11 mouse cellular contexts compared by ENCODE assay signal in the genomic region with DNA sequence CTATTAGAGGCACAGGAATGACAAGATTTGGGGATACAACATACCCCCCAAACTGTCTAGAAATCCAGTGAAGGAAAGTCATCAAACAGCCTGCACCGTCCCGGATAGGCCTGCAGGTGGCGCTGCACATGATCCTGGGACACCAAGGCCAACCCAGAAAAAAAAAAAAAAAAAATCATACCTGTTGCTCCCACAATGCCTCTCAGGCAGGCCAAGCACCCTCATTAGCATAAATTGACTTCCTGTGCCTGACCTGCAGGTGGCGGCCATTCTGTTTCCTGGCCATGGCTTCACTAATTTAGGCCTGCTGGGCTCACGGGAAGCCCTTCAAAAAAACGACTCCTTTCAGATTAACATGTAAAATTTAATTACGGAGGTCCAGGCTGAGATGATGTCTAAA.
A peak's percentile ranks its signal among the peaks of the same experiment; 100 is the strongest.
DNase-seq lines count a peak whose midpoint lies in the region; ATAC-seq and TF ChIP-seq lines count a peak whose summit lies in the region.
"Had no signal": no experiment of that assay in that cellular context is flagged by ENCODE, and none has a peak within 500 bp of the region (broad histone marks: within the 10 kb centered on the region; RNA-seq: fewer than 3 reads in every experiment).

No protein-coding gene starts in this region.

- H3K9me3 ChIP-seq in intestine, postnatal 0 days (ENCODE audit: control insufficient read depth), result no peaks in the 10 kb centered on the region
- no peaks in the 10 kb centered on the region for H3K9me3 ChIP-seq in intestine, embryonic 15.5 days
- H3K9me3 ChIP-seq in embryonic facial prominence, embryonic 11.5 days (replicated peaks; ENCODE audit: control insufficient read depth, low read length), result no peaks in the 10 kb centered on the region
- H3K9me3 ChIP-seq: liver, embryonic 15.5 days had no signal

- no peak overlapping the region for H3K4me3 ChIP-seq in intestine, postnatal 0 days (ENCODE audit: low read depth, low read length)
- H3K4me3 ChIP-seq in intestine, embryonic 15.5 days (replicated peaks), result no peak overlapping the region
- H3K4me3 ChIP-seq in embryonic facial prominence, embryonic 11.5 days (ENCODE audit: low read depth, low read length), result no peak overlapping the region
- H3K4me3 ChIP-seq: liver, embryonic 15.5 days had no signal

- H3K4me1 ChIP-seq in intestine, postnatal 0 days (replicated peaks; ENCODE audit: control insufficient read depth, insufficient read depth, low read length), result no peaks in the 10 kb centered on the region
- H3K4me1 ChIP-seq in intestine, embryonic 15.5 days (replicated peaks), result 0 out of 2 replicates have a peak, but pooled peaks cover 3% of the 10 kb centered on the region
- H3K4me1 ChIP-seq in embryonic facial prominence, embryonic 11.5 days (ENCODE audit: control insufficient read depth, insufficient read depth, low read length), result no peaks in the 10 kb centered on the region

- TF ChIP-seq CTCF in intestine, postnatal 0 days (IDR thresholded peaks at IDR 0.05; ENCODE audit: low read depth), result peak; percentile 57

- H3K4me2 ChIP-seq in intestine, postnatal 0 days (replicated peaks; ENCODE audit: low read depth), result no peak overlapping the region
- H3K4me2 ChIP-seq in intestine, embryonic 15.5 days (replicated peaks), result no peak overlapping the region
- H3K4me2 ChIP-seq in embryonic facial prominence, embryonic 11.5 days (ENCODE audit: low read depth, low read length), result no peak overlapping the region
- H3K4me2 ChIP-seq: liver, embryonic 15.5 days had no signal

- no peak overlapping the region for H3K27ac ChIP-seq in intestine, postnatal 0 days (ENCODE audit: low read depth, low read length)
- H3K27ac ChIP-seq in intestine, embryonic 15.5 days, result no peak overlapping the region
- H3K27ac ChIP-seq in embryonic facial prominence, embryonic 11.5 days (replicated peaks; ENCODE audit: low read depth, low read length), result no peak overlapping the region
- H3K27ac ChIP-seq: liver, embryonic 15.5 days had no signal

- intact Hi-C loops in heart, postnatal 14 days (cut with DNase I), result no loop called here

- no peak overlapping the region for H3K9ac ChIP-seq in intestine, postnatal 0 days (ENCODE audit: low read depth, low read length)
- no peak overlapping the region for H3K9ac ChIP-seq in intestine, embryonic 15.5 days
- H3K9ac ChIP-seq in embryonic facial prominence, embryonic 11.5 days (replicated peaks; ENCODE audit: low read length), result no peak overlapping the region
- H3K9ac ChIP-seq: liver, embryonic 15.5 days had no signal

- WGBS in intestine, postnatal 0 days, result 83% methylated on average over 7 of the region's 7 CpGs
- WGBS in intestine, embryonic 15.5 days, result 89% methylated on average over 7 of the region's 7 CpGs
- 73% methylated on average over 7 of the region's 7 CpGs for WGBS in embryonic facial prominence, embryonic 11.5 days

- no peaks in the 10 kb centered on the region for H3K27me3 ChIP-seq in intestine, postnatal 0 days (replicated peaks; ENCODE audit: control insufficient read depth, insufficient read depth, low read length)
- H3K27me3 ChIP-seq in intestine, embryonic 15.5 days (replicated peaks), result no peaks in the 10 kb centered on the region
- H3K27me3 ChIP-seq in embryonic facial prominence, embryonic 11.5 days (ENCODE audit: control insufficient read depth, insufficient read depth, low read length), result no peaks in the 10 kb centered on the region; the same call in 1 of the 2 replicates

- H3K36me3 ChIP-seq in intestine, postnatal 0 days (ENCODE audit: control insufficient read depth, insufficient read depth), result no peaks in the 10 kb centered on the region
- no peaks in the 10 kb centered on the region for H3K36me3 ChIP-seq in intestine, embryonic 15.5 days
- H3K36me3 ChIP-seq in embryonic facial prominence, embryonic 11.5 days (replicated peaks; ENCODE audit: control insufficient read depth, insufficient read depth, low read depth, low read length), result no peaks in the 10 kb centered on the region
- H3K36me3 ChIP-seq: liver, embryonic 15.5 days had no signal

- peak; percentile 67 for DNase-seq in thymus, postnatal 4 days
- no peak for DNase-seq in thymus, postnatal 10 days (ENCODE audit: low spot score in 2 of 2)
- DNase-seq in embryonic facial prominence, embryonic 11.5 days (ENCODE audit: low spot score), result peak; percentile 28
- DNase-seq in right cerebral cortex, postnatal 10 days (ENCODE audit: low spot score in 2 of 2), result no peak
- DNase-seq in heart, postnatal 14 days, result no peak
- DNase-seq: adrenal gland, adult 8-10 months; heart, adult 18-20 months had no signal

- ATAC-seq in intestine, postnatal 0 days, result no peak
- no peak for ATAC-seq in intestine, embryonic 15.5 days
- ATAC-seq in embryonic facial prominence, embryonic 11.5 days (replicated peaks; ENCODE audit: insufficient number of reproducible peaks, low FRiP score, low TSS enrichment, low read depth), result no peak
- ATAC-seq in monocyte, adult 5-6 weeks (replicated peaks; ENCODE audit: insufficient number of reproducible peaks, low FRiP score, low TSS enrichment, poor library complexity, severe bottlenecking), result no peak

Comparison
In these comparisons a context has a peak if more than half of its experiments do, and no peak if none do; other contexts are left out.
1. DNase-seq: peak in thymus, postnatal 4 days (single experiment) and embryonic facial prominence, embryonic 11.5 days (single experiment); none in thymus, postnatal 10 days (0 of 2), right cerebral cortex, postnatal 10 days (0 of 2) and heart, postnatal 14 days (0 of 2).